Mouse (Mus musculus): Measurements from ENCODE around the gene Dyrk2. TPM values are rescaled to one million over a fixed set of nuclear protein-coding genes. Genes with fewer than 3 reads are reported as not detected.

Dyrk2 gene
- polyA plus RNA-seq, 1 experiment from 2014 or later = 14.6 TPM

- Histone ChIP-seq H3K4me3 (replicated peaks; ENCODE audit: low read length) (peak overlapping the region; percentile 98), H3K4me1 (replicated peaks; ENCODE audit: control insufficient read depth, insufficient read depth, low read length) (peaks cover 31% of the 10 kb centered on the region), H3K27me3 (ENCODE audit: control insufficient read depth, insufficient read depth, low read length) (no peaks in the 10 kb centered on the region), H3K36me3 (replicated peaks; ENCODE audit: control insufficient read depth, insufficient read depth) (no peaks in the 10 kb centered on the region), H3K9me3 (ENCODE audit: control insufficient read depth, low read length) (no peaks in the 10 kb centered on the region), H3K9ac (peak overlapping the region; percentile 98), H3K4me2 (replicated peaks) (peak overlapping the region; percentile 98), H3K27ac (peak overlapping the region; percentile 91)
- ATAC-seq (ENCODE audit: low FRiP score) = peak; percentile 84
- DNase-seq (ENCODE audit: low spot score) = peak; percentile 85
- WGBS = under 1% methylated on average over 74 of the region's 130 CpGs
These were observed 1.1 kb downstream of the Dyrk2 start for GRCm38 (mm10) chr10:118868601-118869590.

GRCm38 (mm10) chr10:118867896-118868600 lies 2.0 kb downstream of the Dyrk2 start:
- peak overlapping the region; percentile 70 for H3K4me2 ChIP-seq (replicated peaks)
- DNase-seq (ENCODE audit: low spot score) (no peak), ATAC-seq (ENCODE audit: low FRiP score) (peak; percentile 21)
- H3K4me1 ChIP-seq (replicated peaks; ENCODE audit: control insufficient read depth, insufficient read depth, low read length) = peaks cover 31% of the 10 kb centered on the region
- H3K27me3 ChIP-seq (ENCODE audit: control insufficient read depth, insufficient read depth, low read length) = no peaks in the 10 kb centered on the region
- H3K4me3 ChIP-seq (replicated peaks; ENCODE audit: low read length) = peak overlapping the region; percentile 98
- under 1% methylated on average over 60 of the region's 62 CpGs for WGBS
- H3K36me3 ChIP-seq (replicated peaks; ENCODE audit: control insufficient read depth, insufficient read depth) = peaks cover 2% of the 10 kb centered on the region; the same call in 1 of the 2 replicates
- peak overlapping the region; percentile 91 for H3K27ac ChIP-seq
- H3K9ac ChIP-seq = peak overlapping the region; percentile 98
- no peaks in the 10 kb centered on the region for H3K9me3 ChIP-seq (ENCODE audit: control insufficient read depth, low read length)

- peak overlapping the region; percentile 70 for H3K4me2 ChIP-seq (replicated peaks)
- H3K27ac ChIP-seq = no peak overlapping the region
- H3K4me1 ChIP-seq (replicated peaks; ENCODE audit: control insufficient read depth, insufficient read depth, low read length) = peaks cover 31% of the 10 kb centered on the region
- no peaks in the 10 kb centered on the region for H3K27me3 ChIP-seq (ENCODE audit: control insufficient read depth, insufficient read depth, low read length)
- peak overlapping the region; percentile 98 for H3K9ac ChIP-seq
- 0 out of 2 replicates have a peak, but pooled peaks have one; percentile 0 for ATAC-seq (ENCODE audit: low FRiP score)
- no peaks in the 10 kb centered on the region for H3K9me3 ChIP-seq (ENCODE audit: control insufficient read depth, low read length)
- peaks cover 8% of the 10 kb centered on the region; the same call in 1 of the 2 replicates for H3K36me3 ChIP-seq (replicated peaks; ENCODE audit: control insufficient read depth, insufficient read depth)
- peak overlapping the region; percentile 98 for H3K4me3 ChIP-seq (replicated peaks; ENCODE audit: low read length)
- no peak for DNase-seq (ENCODE audit: low spot score)
- WGBS = 9% methylated on average over 16 of the region's 16 CpGs
These were observed 2.6 kb downstream of the Dyrk2 start for GRCm38 (mm10) chr10:118867304-118867895.

GRCm38 (mm10) chr10:118864976-118865375 lies 5.0 kb downstream of the Dyrk2 start:
- H3K9ac ChIP-seq = no peak overlapping the region
- peaks cover 22% of the 10 kb centered on the region for H3K4me1 ChIP-seq (replicated peaks; ENCODE audit: control insufficient read depth, insufficient read depth, low read length)
- H3K27me3 ChIP-seq (ENCODE audit: control insufficient read depth, insufficient read depth, low read length) = no peaks in the 10 kb centered on the region
- H3K36me3 ChIP-seq (replicated peaks; ENCODE audit: control insufficient read depth, insufficient read depth) = peaks cover 33% of the 10 kb centered on the region
- ATAC-seq (ENCODE audit: low FRiP score) = no peak
- no peak overlapping the region for H3K4me3 ChIP-seq (replicated peaks; ENCODE audit: low read length)
- H3K9me3 ChIP-seq (ENCODE audit: control insufficient read depth, low read length) = peaks cover 7% of the 10 kb centered on the region
- 94% methylated on average over 7 of the region's 7 CpGs for WGBS
- no peak overlapping the region for H3K27ac ChIP-seq
- H3K4me2 ChIP-seq (replicated peaks) = no peak overlapping the region
- no peak for DNase-seq (ENCODE audit: low spot score)

- H3K36me3 ChIP-seq (replicated peaks; ENCODE audit: control insufficient read depth, insufficient read depth) = peaks cover 46% of the 10 kb centered on the region
- ATAC-seq (ENCODE audit: low FRiP score) = no peak
These were observed 6.4 kb downstream of the Dyrk2 start for GRCm38 (mm10) chr10:118863611-118864010.

GRCm38 (mm10) chr10:118862233-118862632 lies 7.8 kb downstream of the Dyrk2 start:
- WGBS = 84% methylated on average over 4 of the region's 4 CpGs
- ATAC-seq (ENCODE audit: low FRiP score) (no peak), DNase-seq (ENCODE audit: low spot score) (no peak)
- Histone ChIP-seq H3K9ac (no peak overlapping the region), H3K4me1 (replicated peaks; ENCODE audit: control insufficient read depth, insufficient read depth, low read length) (peaks cover 21% of the 10 kb centered on the region), H3K4me3 (replicated peaks; ENCODE audit: low read length) (no peak overlapping the region), H3K9me3 (ENCODE audit: control insufficient read depth, low read length) (peaks cover 8% of the 10 kb centered on the region), H3K36me3 (replicated peaks; ENCODE audit: control insufficient read depth, insufficient read depth) (peaks cover 55% of the 10 kb centered on the region), H3K27ac (no peak overlapping the region), H3K27me3 (ENCODE audit: control insufficient read depth, insufficient read depth, low read length) (no peaks in the 10 kb centered on the region), H3K4me2 (replicated peaks) (no peak overlapping the region)

More at GRCm38 (mm10) chr10:118863611-118864010, 6.4 kb downstream of the Dyrk2 start:
- Histone ChIP-seq H3K9ac (no peak overlapping the region), H3K4me1 (replicated peaks; ENCODE audit: control insufficient read depth, insufficient read depth, low read length) (peaks cover 21% of the 10 kb centered on the region), H3K9me3 (ENCODE audit: control insufficient read depth, low read length) (peaks cover 8% of the 10 kb centered on the region), H3K27ac (no peak overlapping the region), H3K4me3 (replicated peaks; ENCODE audit: low read length) (no peak overlapping the region), H3K27me3 (ENCODE audit: control insufficient read depth, insufficient read depth, low read length) (no peaks in the 10 kb centered on the region), H3K4me2 (replicated peaks) (no peak overlapping the region)
- DNase-seq (ENCODE audit: low spot score) = no peak
- 81% methylated on average over 8 of the region's 8 CpGs for WGBS

GRCm38 (mm10) chr10:118861234-118862025 lies 8.6 kb downstream of the Dyrk2 start:
- no peak overlapping the region for H3K27ac ChIP-seq
- H3K27me3 ChIP-seq (ENCODE audit: control insufficient read depth, insufficient read depth, low read length) = no peaks in the 10 kb centered on the region
- H3K9me3 ChIP-seq (ENCODE audit: control insufficient read depth, low read length) = peaks cover 8% of the 10 kb centered on the region
- peaks cover 63% of the 10 kb centered on the region for H3K36me3 ChIP-seq (replicated peaks; ENCODE audit: control insufficient read depth, insufficient read depth)
- H3K4me3 ChIP-seq (replicated peaks; ENCODE audit: low read length) = no peak overlapping the region
- H3K4me2 ChIP-seq (replicated peaks) = no peak overlapping the region
- ATAC-seq (ENCODE audit: low FRiP score) (no peak), DNase-seq (ENCODE audit: low spot score) (no peak)
- H3K4me1 ChIP-seq (replicated peaks; ENCODE audit: control insufficient read depth, insufficient read depth, low read length) = peaks cover 19% of the 10 kb centered on the region
- H3K9ac ChIP-seq = no peak overlapping the region
- WGBS = 96% methylated on average over 11 of the region's 11 CpGs

- 94% methylated on average over 21 of the region's 21 CpGs for WGBS
- H3K27ac ChIP-seq = no peak overlapping the region
- no peak for DNase-seq (ENCODE audit: low spot score)
- H3K9me3 ChIP-seq (ENCODE audit: control insufficient read depth, low read length) = peaks cover 8% of the 10 kb centered on the region
- H3K4me3 ChIP-seq (replicated peaks; ENCODE audit: low read length) = no peak overlapping the region
- 0 out of 2 replicates have a peak, but pooled peaks cover 8% of the 10 kb centered on the region for H3K4me1 ChIP-seq (replicated peaks; ENCODE audit: control insufficient read depth, insufficient read depth, low read length)
- H3K27me3 ChIP-seq (ENCODE audit: control insufficient read depth, insufficient read depth, low read length) = no peaks in the 10 kb centered on the region
- no peak overlapping the region for H3K4me2 ChIP-seq (replicated peaks)
- peaks cover 77% of the 10 kb centered on the region for H3K36me3 ChIP-seq (replicated peaks; ENCODE audit: control insufficient read depth, insufficient read depth)
- no peak for ATAC-seq (ENCODE audit: low FRiP score)
- no peak overlapping the region for H3K9ac ChIP-seq
These were observed 10.4 kb downstream of the Dyrk2 start for GRCm38 (mm10) chr10:118859655-118860054.

Measured in hindbrain, embryonic 14.5 days (tissue).